In genomic region chr11:83578186-83578760, GRCm38 (mm10) we compare ENCODE assay signal across 10 mouse cellular contexts. TPM values are rescaled to one million over a fixed set of nuclear protein-coding genes. Genes with fewer than 3 reads are reported as not detected.
A peak's percentile ranks its signal among the peaks of the same experiment; 100 is the strongest.
DNase-seq lines count a peak whose midpoint lies in the region; ATAC-seq lines count a peak whose summit lies in the region.
"Had no signal": no experiment of that assay in that cellular context is flagged by ENCODE, and none has a peak within 500 bp of the region (broad histone marks: within the 10 kb centered on the region; RNA-seq: fewer than 3 reads in every experiment).

Gene Ccl9, minus strand, starts transcription at chr11:83578636.

- ATAC-seq in embryonic facial prominence, embryonic 14.5 days (ENCODE audit: low read depth): no peak
- peak; percentile 67; the same call in 1 of the 2 replicates for ATAC-seq in liver, embryonic 15.5 days (ENCODE audit: insufficient read depth)
- no peak for ATAC-seq in hindbrain, embryonic 14.5 days (ENCODE audit: low FRiP score)

- 27% methylated on average over 2 of the region's 2 CpGs for WGBS in embryonic facial prominence, embryonic 14.5 days
- 47% methylated on average over 2 of the region's 2 CpGs for WGBS in embryonic facial prominence, embryonic 10.5 days
- 33% methylated on average over 2 of the region's 2 CpGs for WGBS in liver, embryonic 15.5 days (ENCODE audit: insufficient replicate concordance)
- 64% methylated on average over 2 of the region's 2 CpGs for WGBS in hindbrain, embryonic 14.5 days

- no peaks in the 10 kb centered on the region for H3K36me3 ChIP-seq in embryonic facial prominence, embryonic 14.5 days (ENCODE audit: control insufficient read depth, insufficient read depth, low read length)
- H3K36me3 ChIP-seq in embryonic facial prominence, embryonic 10.5 days (replicated peaks): no peaks in the 10 kb centered on the region
- 0 out of 2 replicates have a peak, but pooled peaks cover 5% of the 10 kb centered on the region for H3K36me3 ChIP-seq in liver, embryonic 15.5 days (replicated peaks)
- no peaks in the 10 kb centered on the region for H3K36me3 ChIP-seq in hindbrain, embryonic 14.5 days (replicated peaks; ENCODE audit: control insufficient read depth, insufficient read depth)
- H3K36me3 ChIP-seq: embryonic facial prominence, embryonic 13.5 days had no signal

- no peaks in the 10 kb centered on the region for H3K27me3 ChIP-seq in embryonic facial prominence, embryonic 14.5 days (replicated peaks; ENCODE audit: control insufficient read depth, insufficient read depth, low read length)
- no peaks in the 10 kb centered on the region for H3K27me3 ChIP-seq in embryonic facial prominence, embryonic 10.5 days (replicated peaks; ENCODE audit: low read depth, poor library complexity, severe bottlenecking)
- H3K27me3 ChIP-seq in liver, embryonic 15.5 days: no peaks in the 10 kb centered on the region
- H3K27me3 ChIP-seq in hindbrain, embryonic 14.5 days (ENCODE audit: control insufficient read depth, insufficient read depth, low read length): no peaks in the 10 kb centered on the region
- H3K27me3 ChIP-seq: embryonic facial prominence, embryonic 13.5 days had no signal

- H3K4me2 ChIP-seq in embryonic facial prominence, embryonic 14.5 days (ENCODE audit: low read depth, low read length): no peak within 1 kb of the TSS
- peak within 1 kb of the TSS; percentile 21 for H3K4me2 ChIP-seq in liver, embryonic 15.5 days
- H3K4me2 ChIP-seq in hindbrain, embryonic 14.5 days (replicated peaks): no peak within 1 kb of the TSS
- H3K4me2 ChIP-seq: embryonic facial prominence, embryonic 13.5 days had no signal

- DNase-seq in embryonic facial prominence, embryonic 14.5 days (ENCODE audit: low spot score): peak; percentile 37
- no peak for DNase-seq in embryonic facial prominence, embryonic 10.5 days (ENCODE audit: low spot score)
- peak; percentile 23 for DNase-seq in lung, postnatal 25 days (ENCODE audit: low spot score)
- no peak for DNase-seq in lung, postnatal 36 days
- DNase-seq in thymus, adult 18-20 months: no peak
- DNase-seq in hindbrain, embryonic 14.5 days (ENCODE audit: low spot score): no peak
- DNase-seq in Muller cell, postnatal 12 days (ENCODE audit: inconsistent ontology term): no peak
- DNase-seq: kidney, adult 18-20 months had no signal

- H3K27ac ChIP-seq in embryonic facial prominence, embryonic 14.5 days (replicated peaks; ENCODE audit: low read depth, low read length): no peak within 1 kb of the TSS
- H3K27ac ChIP-seq in embryonic facial prominence, embryonic 10.5 days (replicated peaks): no peak within 1 kb of the TSS
- H3K27ac ChIP-seq in liver, embryonic 15.5 days (replicated peaks): peak within 1 kb of the TSS; percentile 29
- H3K27ac ChIP-seq in hindbrain, embryonic 14.5 days: no peak within 1 kb of the TSS
- H3K27ac ChIP-seq: embryonic facial prominence, embryonic 13.5 days had no signal

- no peaks in the 10 kb centered on the region for H3K4me1 ChIP-seq in embryonic facial prominence, embryonic 14.5 days (ENCODE audit: control insufficient read depth, insufficient read depth, low read length)
- H3K4me1 ChIP-seq in embryonic facial prominence, embryonic 10.5 days: peaks cover 20% of the 10 kb centered on the region
- peaks cover 9% of the 10 kb centered on the region; the same call in 1 of the 2 replicates for H3K4me1 ChIP-seq in liver, embryonic 15.5 days (replicated peaks)
- no peaks in the 10 kb centered on the region for H3K4me1 ChIP-seq in hindbrain, embryonic 14.5 days (replicated peaks; ENCODE audit: control insufficient read depth, insufficient read depth, low read length)
- H3K4me1 ChIP-seq: embryonic facial prominence, embryonic 13.5 days had no signal

- no peak within 1 kb of the TSS for H3K9ac ChIP-seq in embryonic facial prominence, embryonic 14.5 days (ENCODE audit: low read depth, low read length)
- no peak within 1 kb of the TSS for H3K9ac ChIP-seq in liver, embryonic 15.5 days
- H3K9ac ChIP-seq in hindbrain, embryonic 14.5 days: no peak within 1 kb of the TSS
- H3K9ac ChIP-seq: embryonic facial prominence, embryonic 13.5 days had no signal

- no peak within 1 kb of the TSS for H3K4me3 ChIP-seq in embryonic facial prominence, embryonic 14.5 days (ENCODE audit: low read depth, low read length)
- H3K4me3 ChIP-seq in embryonic facial prominence, embryonic 10.5 days: no peak within 1 kb of the TSS
- H3K4me3 ChIP-seq in liver, embryonic 15.5 days (replicated peaks): peak within 1 kb of the TSS; percentile 17
- H3K4me3 ChIP-seq in hindbrain, embryonic 14.5 days (replicated peaks; ENCODE audit: low read length): no peak within 1 kb of the TSS
- H3K4me3 ChIP-seq: embryonic facial prominence, embryonic 13.5 days had no signal

- no peaks in the 10 kb centered on the region for H3K9me3 ChIP-seq in embryonic facial prominence, embryonic 14.5 days (ENCODE audit: control insufficient read depth, low read length)
- no peaks in the 10 kb centered on the region for H3K9me3 ChIP-seq in embryonic facial prominence, embryonic 10.5 days
- no peaks in the 10 kb centered on the region for H3K9me3 ChIP-seq in liver, embryonic 15.5 days (replicated peaks)
- no peaks in the 10 kb centered on the region for H3K9me3 ChIP-seq in hindbrain, embryonic 14.5 days (ENCODE audit: control insufficient read depth, low read length)
- H3K9me3 ChIP-seq: embryonic facial prominence, embryonic 13.5 days had no signal

RNA-seq across cellular contexts. Expression of gene Ccl9, which starts in this region (rescaled TPM):
- 8.3 and 12.4 TPM in 2 replicates for polyA plus RNA-seq in embryonic facial prominence, embryonic 14.5 days (2014; fragmentation: Nextera tagmentation; extraction: Ambion mirVana)
- 1.2 and 1.7 TPM in 2 replicates for polyA plus RNA-seq in embryonic facial prominence, embryonic 10.5 days (2016; fragmentation: Nextera tagmentation; extraction: Ambion mirVana)
- polyA plus RNA-seq in liver, embryonic 15.5 days (2015; fragmentation: Nextera tagmentation; extraction: Ambion mirVana): 54.3 and 58.4 TPM in 2 replicates
- 2.1 and 2.9 TPM in 2 replicates for polyA plus RNA-seq in hindbrain, embryonic 14.5 days (2014; fragmentation: Nextera tagmentation; extraction: Ambion mirVana)

Comparison
In these comparisons a context has a peak if more than half of its experiments do, and no peak if none do; other contexts are left out.
1. DNase-seq: peak in embryonic facial prominence, embryonic 14.5 days (single experiment) and lung, postnatal 25 days (single experiment); none in embryonic facial prominence, embryonic 10.5 days (single experiment), lung, postnatal 36 days (single experiment), thymus, adult 18-20 months (0 of 2), hindbrain, embryonic 14.5 days (single experiment) and Muller cell, postnatal 12 days (single experiment).